Mouse (Mus musculus) adrenal gland (tissue): ENCODE measurements around the gene Syn2.

Experiments used
- microRNA-seq, 2 experiments: library from miRNA; unstranded; fragments of <30 nt; microRNA quantifications; one replicate each; pipeline ENCODE4; 2019

Syn2 gene

Small RNAs within 50 kb of the gene (microRNA-seq; reads per million reads assigned to microRNA genes)
- 0 reads per million in 2 experiments for gene Gm24767
